Mouse (Mus musculus) cortical plate, adult 2 months (tissue): ENCODE data around the gene Srebf2. TPM values are rescaled to one million over a fixed set of nuclear protein-coding genes. Genes with fewer than 3 reads are reported as not detected.

Source experiments
- H3K27ac ChIP-seq: fragments of 200-500 bp; 2 replicates; pipeline ENCODE4 v1.5.1; 2012; ENCODE audit warnings: low read length, control low read depth, inconsistent platforms; ENCODE audit not compliant: insufficient read depth
- H3K4me1 ChIP-seq: fragments of 200-500 bp; 2 replicates; pipeline ENCODE4 v1.6.1; 2011; ENCODE audit warnings: low read length; ENCODE audit not compliant: control insufficient read depth, insufficient read depth
- H3K4me3 ChIP-seq: fragments of 200-500 bp; 2 replicates; pipeline ENCODE4 v1.5.1; 2011; ENCODE audit warnings: mild to moderate bottlenecking, low read length, control low read depth; ENCODE audit not compliant: insufficient read depth
- CTCF ChIP-seq: fragments of 200-500 bp; IDR thresholded peaks from 2 replicates; pipeline ENCODE4 v1.5.1; 2011; ENCODE audit warnings: mild to moderate bottlenecking, control low read depth, low read length; ENCODE audit not compliant: insufficient read depth; ENCODE audit errors: extremely low read depth
- POLR2A ChIP-seq: fragments of 200-500 bp; IDR thresholded peaks from 2 replicates; pipeline ENCODE4 v1.6.1; 2011; ENCODE audit warnings: mild to moderate bottlenecking, low read length, control low read depth; ENCODE audit not compliant: insufficient read depth; ENCODE audit errors: extremely low read depth
- polyA plus RNA-seq: library from polyadenylated mRNA; depleted of rRNA; stranded (reverse); fragments of >200 nt; gene quantifications from 2 replicates; pipeline ENCODE4 v1.2.3, GENCODE M21; 2012

The Srebf2 gene
- polyA plus RNA-seq, 1 experiment, result 166 TPM

- Histone ChIP-seq H3K27ac (no peak overlapping the region), H3K4me3 (no peak overlapping the region), H3K4me1 (no peaks in the 10 kb centered on the region)
- TF ChIP-seq CTCF (no peak), POLR2A (no peak)
These were observed 30.8 kb downstream of the Srebf2 start for GRCm38 (mm10) chr15:82177743-82178290.

GRCm38 (mm10) chr15:82181131-82181530 is 34.1 kb downstream of the Srebf2 start:
- H3K4me1 ChIP-seq, result no peaks in the 10 kb centered on the region
- H3K4me3 ChIP-seq, result no peak overlapping the region
- TF ChIP-seq CTCF, result no peak
- no peak for TF ChIP-seq POLR2A
- H3K27ac ChIP-seq, result no peak overlapping the region

- H3K4me1 ChIP-seq, result no peaks in the 10 kb centered on the region
- H3K4me3 ChIP-seq, result no peak overlapping the region
- TF ChIP-seq CTCF (no peak), POLR2A (no peak)
- H3K27ac ChIP-seq, result no peak overlapping the region
These were observed 35.3 kb downstream of the Srebf2 start for GRCm38 (mm10) chr15:82182311-82182710.

- H3K4me3 ChIP-seq, result no peak overlapping the region
- no peak overlapping the region for H3K27ac ChIP-seq
- TF ChIP-seq CTCF (no peak), POLR2A (no peak)
- no peaks in the 10 kb centered on the region for H3K4me1 ChIP-seq
These were observed 36.6 kb downstream of the Srebf2 start for GRCm38 (mm10) chr15:82183596-82183995.

- no peak overlapping the region for H3K4me3 ChIP-seq
- H3K4me1 ChIP-seq, result no peaks in the 10 kb centered on the region
- H3K27ac ChIP-seq, result no peak overlapping the region
- no peak for TF ChIP-seq POLR2A
- TF ChIP-seq CTCF, result no peak
These were observed 37.2 kb downstream of the Srebf2 start for GRCm38 (mm10) chr15:82184183-82184582.

DNA sequence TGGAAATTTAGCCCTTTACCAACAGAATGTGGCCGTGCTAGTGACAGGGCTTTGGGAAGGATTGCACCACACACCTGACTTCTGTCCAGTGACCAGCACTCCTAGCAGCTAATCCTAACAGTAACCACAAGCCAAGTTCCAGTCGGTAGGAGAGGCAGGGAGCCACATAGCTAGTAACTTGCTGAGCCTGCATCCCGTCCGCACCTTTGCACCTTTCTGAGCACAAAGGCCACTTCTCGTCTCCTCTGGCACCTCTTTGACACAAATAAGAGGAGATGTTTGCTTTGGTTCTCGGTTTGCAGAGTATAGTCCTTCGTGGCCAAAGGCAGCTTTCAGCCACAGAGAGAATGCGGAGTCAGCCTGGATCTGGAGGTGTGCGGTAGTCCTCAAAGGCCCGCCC is 37.7 kb downstream of the Srebf2 start:
- no peak overlapping the region for H3K4me3 ChIP-seq
- TF ChIP-seq POLR2A, result no peak
- no peak for TF ChIP-seq CTCF
- no peaks in the 10 kb centered on the region for H3K4me1 ChIP-seq
- H3K27ac ChIP-seq, result no peak overlapping the region

DNA sequence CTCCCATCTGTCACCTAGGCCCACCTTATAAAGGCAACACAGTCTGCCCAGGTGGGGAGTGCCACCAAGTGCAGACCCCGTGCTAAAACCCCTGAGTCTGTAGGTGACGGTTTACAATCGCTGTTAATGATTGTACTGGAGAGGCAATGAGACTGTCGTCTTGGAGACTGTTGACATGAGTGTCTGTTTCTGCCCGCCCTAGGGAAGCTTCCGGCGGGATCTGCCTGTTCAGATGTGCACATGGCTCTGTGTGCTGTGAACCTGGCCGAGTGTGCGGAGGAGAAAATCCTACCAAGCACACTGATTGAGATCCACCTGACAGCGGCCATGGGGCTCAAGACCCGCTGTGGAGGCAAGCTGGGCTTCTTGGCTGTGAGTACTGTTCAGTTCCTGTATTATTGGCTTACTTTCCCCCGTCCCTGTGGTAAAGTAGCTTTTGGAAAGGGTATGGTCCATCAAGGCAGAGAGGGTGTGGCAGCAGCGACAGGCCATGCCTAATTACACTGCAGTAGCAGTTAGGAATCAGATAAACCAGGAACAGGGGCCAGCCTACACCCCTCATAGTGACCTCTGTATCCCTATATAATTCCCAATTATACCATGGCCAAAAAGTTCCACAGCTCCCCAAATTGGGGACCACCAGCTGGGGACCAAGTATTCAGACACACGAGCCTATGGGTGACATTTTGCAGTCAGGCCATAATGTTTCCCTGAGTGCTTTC is 38.2 kb downstream of the Srebf2 start:
- Histone ChIP-seq H3K27ac (no peak overlapping the region), H3K4me3 (no peak overlapping the region), H3K4me1 (no peaks in the 10 kb centered on the region)
- TF ChIP-seq CTCF (no peak), POLR2A (no peak)

DNA sequence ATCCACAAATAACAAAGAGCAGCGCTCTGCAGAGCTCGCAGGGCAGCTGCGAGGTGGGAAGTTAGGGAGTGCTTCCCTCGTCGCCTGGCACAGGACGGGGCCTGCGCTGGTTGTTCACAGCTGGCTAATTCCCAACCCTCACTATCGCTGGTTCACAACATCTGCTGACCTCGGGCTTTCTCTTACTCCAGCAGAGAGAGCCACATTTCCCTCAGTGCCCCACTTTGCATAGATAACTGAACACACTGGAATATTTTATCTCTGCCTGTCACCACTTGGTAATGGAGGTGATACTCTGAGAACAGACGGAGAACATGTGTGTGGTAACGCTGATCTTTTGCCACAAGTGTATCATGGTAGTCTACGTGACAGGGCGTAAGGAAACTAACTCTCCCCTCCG is 39.1 kb downstream of the Srebf2 start:
- no peak for TF ChIP-seq POLR2A
- no peak for TF ChIP-seq CTCF
- Histone ChIP-seq H3K27ac (peak overlapping the region; percentile 42; the same call in 1 of the 2 replicates), H3K4me1 (no peaks in the 10 kb centered on the region), H3K4me3 (no peak overlapping the region)

- H3K4me1 ChIP-seq, result no peaks in the 10 kb centered on the region
- no peak for TF ChIP-seq POLR2A
- TF ChIP-seq CTCF, result no peak
- no peak overlapping the region for H3K4me3 ChIP-seq
- no peak overlapping the region for H3K27ac ChIP-seq
These were observed 40.0 kb downstream of the Srebf2 start for GRCm38 (mm10) chr15:82186931-82187330.

- H3K4me1 ChIP-seq, result no peaks in the 10 kb centered on the region
- no peak overlapping the region for H3K27ac ChIP-seq
- no peak overlapping the region for H3K4me3 ChIP-seq
- TF ChIP-seq POLR2A (no peak), CTCF (no peak)
These were observed 40.4 kb downstream of the Srebf2 start for GRCm38 (mm10) chr15:82187401-82187800.

DNA sequence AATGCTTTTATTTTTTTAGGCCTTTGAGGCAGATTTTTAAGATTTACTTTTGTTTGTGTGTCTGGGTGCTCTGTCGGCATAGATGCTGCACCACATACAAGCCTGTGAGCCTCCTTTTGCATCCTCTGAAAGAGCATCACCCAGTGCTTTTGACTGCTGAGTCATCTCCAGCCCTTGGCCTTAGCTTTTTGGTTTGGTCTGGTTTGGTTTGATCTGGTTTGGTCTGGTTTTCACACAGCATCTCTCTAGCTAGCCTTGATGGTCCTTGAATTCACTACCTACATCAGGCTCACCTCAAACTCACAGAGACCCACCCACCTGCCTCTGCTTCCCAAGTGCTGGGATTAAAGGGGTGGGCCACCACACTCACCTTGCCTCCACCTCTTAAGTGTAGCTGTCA is 40.9 kb downstream of the Srebf2 start:
- H3K27ac ChIP-seq, result no peak overlapping the region
- TF ChIP-seq POLR2A (no peak), CTCF (no peak)
- H3K4me3 ChIP-seq, result no peak overlapping the region
- H3K4me1 ChIP-seq, result no peaks in the 10 kb centered on the region
